Mouse (Mus musculus): ENCODE data around the gene Umodl1. TPM values are rescaled to one million over a fixed set of nuclear protein-coding genes. Genes with fewer than 3 reads are reported as not detected.

The Umodl1 gene
- polyA plus RNA-seq, 1 experiment from 2014 or later: 0.18 TPM

DNA sequence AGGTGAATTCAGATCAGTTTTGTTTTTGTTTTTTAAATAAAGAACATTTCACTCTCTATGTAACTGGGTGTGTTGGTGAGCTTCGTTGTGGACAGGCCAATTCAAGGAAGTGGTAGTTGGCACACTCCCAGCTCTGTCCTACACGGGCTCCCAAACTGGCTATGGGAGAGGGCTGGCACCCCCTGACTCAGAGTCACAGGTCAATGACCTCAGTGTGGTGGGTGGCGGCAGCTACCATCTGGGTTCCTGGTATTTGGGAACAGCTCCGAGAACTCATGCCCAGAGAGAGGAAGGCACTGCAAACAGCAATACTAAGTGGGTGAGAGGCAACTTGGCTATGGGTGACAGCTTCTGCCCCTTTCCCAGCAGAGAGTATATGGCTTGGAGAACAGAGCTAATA lies 83.9 kb downstream of the Umodl1 start:
- 61% methylated on average over 4 of the region's 4 CpGs for WGBS
- Histone ChIP-seq H3K27ac (ENCODE audit: low read depth, low read length) (no peak overlapping the region), H3K36me3 (ENCODE audit: control insufficient read depth, insufficient read depth, low read length) (no peaks in the 10 kb centered on the region), H3K4me1 (ENCODE audit: control insufficient read depth, insufficient read depth, low read length) (no peaks in the 10 kb centered on the region), H3K4me2 (replicated peaks; ENCODE audit: low read depth, low read length) (no peak overlapping the region), H3K9me3 (ENCODE audit: control insufficient read depth, low read length) (no peaks in the 10 kb centered on the region), H3K9ac (ENCODE audit: low read depth, low read length) (no peak overlapping the region), H3K27me3 (ENCODE audit: control insufficient read depth, insufficient read depth, low read length) (no peaks in the 10 kb centered on the region), H3K4me3 (ENCODE audit: low read length) (no peak overlapping the region)
- ATAC-seq (ENCODE audit: low FRiP score, low TSS enrichment): no peak

DNA sequence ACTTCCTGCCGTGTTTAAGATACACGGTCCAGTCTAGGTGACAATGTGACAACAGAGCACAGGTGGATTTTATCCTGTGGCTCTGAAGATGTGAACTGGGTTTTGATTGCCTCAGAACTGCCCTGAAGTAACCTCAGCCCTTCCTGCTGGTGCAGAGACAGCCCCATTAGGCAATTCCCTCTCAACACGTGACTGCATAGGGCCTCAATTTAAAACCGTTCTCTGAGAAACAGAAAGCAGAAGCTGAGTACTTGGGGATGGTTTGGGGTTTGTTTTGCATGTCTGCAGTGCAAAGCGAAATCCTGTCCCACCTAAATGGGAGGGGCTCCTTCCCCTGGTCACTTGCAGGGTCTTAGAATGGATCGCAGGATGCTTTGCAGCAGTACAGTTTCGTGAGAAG lies 85.2 kb downstream of the Umodl1 start:
- no peak for ATAC-seq (ENCODE audit: low FRiP score, low TSS enrichment)
- H3K36me3 ChIP-seq (ENCODE audit: control insufficient read depth, insufficient read depth, low read length): no peaks in the 10 kb centered on the region
- 53% methylated on average over 7 of the region's 7 CpGs for WGBS

DNA sequence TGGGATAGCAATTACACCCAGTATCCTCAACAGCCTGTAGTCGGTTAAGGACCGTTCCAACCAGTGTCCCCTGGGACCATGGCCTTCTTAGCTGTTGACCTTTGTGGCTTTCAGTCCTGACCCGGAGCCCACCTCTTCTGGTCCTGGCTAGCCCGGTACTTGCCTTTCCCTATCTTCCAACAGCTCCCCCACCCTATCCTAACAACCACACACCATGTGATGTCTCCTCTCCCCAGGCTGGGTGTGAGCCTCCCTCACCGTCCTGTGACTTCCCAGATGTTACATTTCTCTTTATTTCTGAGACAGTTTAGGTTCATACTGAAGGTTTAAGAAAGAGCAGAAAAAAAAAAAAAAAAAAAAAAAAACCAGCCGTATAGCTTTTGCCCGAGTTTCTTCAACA lies 86.0 kb downstream of the Umodl1 start:
- Histone ChIP-seq H3K4me3 (ENCODE audit: low read length) (no peak overlapping the region), H3K9me3 (ENCODE audit: control insufficient read depth, low read length) (no peaks in the 10 kb centered on the region), H3K27ac (ENCODE audit: low read depth, low read length) (no peak overlapping the region), H3K4me1 (ENCODE audit: control insufficient read depth, insufficient read depth, low read length) (no peaks in the 10 kb centered on the region), H3K9ac (ENCODE audit: low read depth, low read length) (no peak overlapping the region), H3K27me3 (ENCODE audit: control insufficient read depth, insufficient read depth, low read length) (no peaks in the 10 kb centered on the region), H3K4me2 (replicated peaks; ENCODE audit: low read depth, low read length) (no peak overlapping the region), H3K36me3 (ENCODE audit: control insufficient read depth, insufficient read depth, low read length) (no peaks in the 10 kb centered on the region)
- 66% methylated on average over 7 of the region's 7 CpGs for WGBS
- no peak for ATAC-seq (ENCODE audit: low FRiP score, low TSS enrichment)

More for the DNA sequence above, 85.2 kb downstream of the Umodl1 start:
- Histone ChIP-seq H3K4me3 (ENCODE audit: low read length) (no peak overlapping the region), H3K27me3 (ENCODE audit: control insufficient read depth, insufficient read depth, low read length) (no peaks in the 10 kb centered on the region), H3K9me3 (ENCODE audit: control insufficient read depth, low read length) (no peaks in the 10 kb centered on the region), H3K4me2 (replicated peaks; ENCODE audit: low read depth, low read length) (no peak overlapping the region), H3K9ac (ENCODE audit: low read depth, low read length) (no peak overlapping the region), H3K4me1 (ENCODE audit: control insufficient read depth, insufficient read depth, low read length) (no peaks in the 10 kb centered on the region), H3K27ac (ENCODE audit: low read depth, low read length) (no peak overlapping the region)

DNA sequence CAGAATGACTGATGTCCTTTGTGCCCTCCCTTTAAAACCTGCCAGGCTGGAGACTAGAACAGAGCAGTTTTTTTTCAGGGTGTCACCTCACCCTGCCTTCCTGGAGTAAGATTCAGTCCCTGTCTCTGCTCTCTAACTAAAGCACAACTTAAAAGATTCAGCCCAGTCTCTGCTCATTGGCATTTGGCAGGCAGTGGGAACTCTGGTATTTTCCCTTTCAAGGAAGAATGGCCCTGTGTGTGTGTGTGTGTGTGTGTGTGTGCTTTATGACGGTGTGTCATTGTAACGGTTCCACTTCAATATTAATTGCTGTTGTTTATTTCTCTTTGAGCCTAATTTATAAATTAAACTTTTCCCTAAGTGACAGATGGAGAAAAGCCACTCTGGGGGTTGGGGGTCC lies 88.3 kb downstream of the Umodl1 start:
- no peaks in the 10 kb centered on the region for H3K9me3 ChIP-seq (ENCODE audit: control insufficient read depth, low read length)
- H3K4me1 ChIP-seq (ENCODE audit: control insufficient read depth, insufficient read depth, low read length): no peaks in the 10 kb centered on the region
- 69% methylated on average over 2 of the region's 2 CpGs for WGBS
- H3K9ac ChIP-seq (ENCODE audit: low read depth, low read length): no peak overlapping the region
- H3K4me3 ChIP-seq (ENCODE audit: low read length): no peak overlapping the region
- H3K4me2 ChIP-seq (replicated peaks; ENCODE audit: low read depth, low read length): no peak overlapping the region
- no peak for ATAC-seq (ENCODE audit: low FRiP score, low TSS enrichment)
- no peaks in the 10 kb centered on the region for H3K36me3 ChIP-seq (ENCODE audit: control insufficient read depth, insufficient read depth, low read length)
- H3K27me3 ChIP-seq (ENCODE audit: control insufficient read depth, insufficient read depth, low read length): no peaks in the 10 kb centered on the region
- H3K27ac ChIP-seq (ENCODE audit: low read depth, low read length): no peak overlapping the region

DNA sequence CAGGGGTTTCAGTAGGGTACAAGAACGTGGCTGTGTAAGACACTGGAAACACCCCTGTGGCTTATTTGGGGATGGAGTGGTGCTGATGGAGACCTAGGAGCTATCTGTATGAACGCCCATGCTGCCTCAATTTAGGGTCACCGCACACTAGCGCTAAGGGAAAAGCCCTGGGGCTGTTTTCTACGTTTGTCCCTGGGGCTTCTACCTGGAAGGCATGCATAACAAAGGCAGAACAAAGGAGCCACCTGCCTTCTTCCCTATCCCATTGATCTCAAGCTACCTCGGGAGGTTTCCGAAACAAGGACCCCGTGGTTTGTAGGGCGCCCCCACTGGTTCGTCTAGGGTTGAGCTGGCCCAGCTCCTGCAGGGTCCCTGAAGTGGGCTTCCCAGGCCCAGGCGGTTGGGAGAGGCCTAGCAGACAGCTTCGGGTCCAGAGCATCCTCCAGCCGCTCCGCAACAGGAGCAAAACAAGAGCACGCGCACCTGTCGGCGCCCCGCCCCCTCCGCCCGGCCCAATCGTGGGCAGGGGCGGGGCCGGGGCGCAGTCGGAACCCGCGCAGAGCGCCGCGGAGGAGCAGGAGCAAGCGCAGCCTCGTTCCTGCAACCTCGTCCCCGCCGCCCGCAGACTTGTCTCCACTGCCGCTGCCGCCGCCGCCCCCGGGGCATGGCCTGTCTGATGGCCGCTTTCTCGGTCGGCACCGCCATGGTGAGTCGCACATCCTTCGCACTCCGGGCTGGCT lies 102.9 kb downstream of the Umodl1 start, which contains the start of gene Abcg1:
TSS of gene Abcg1 (plus strand) at position 525 of the 740 bp plus-strand sequence.
- Histone ChIP-seq H3K27ac (ENCODE audit: low read depth, low read length) (no peak within 1 kb of the TSS), H3K36me3 (ENCODE audit: control insufficient read depth, insufficient read depth, low read length) (no peaks in the 10 kb centered on the region), H3K9ac (ENCODE audit: low read depth, low read length) (peak within 1 kb of the TSS; percentile 34; the same call in 1 of the 2 replicates), H3K4me1 (ENCODE audit: control insufficient read depth, insufficient read depth, low read length) (peaks cover 9% of the 10 kb centered on the region), H3K4me2 (replicated peaks; ENCODE audit: low read depth, low read length) (peak within 1 kb of the TSS; percentile 54), H3K9me3 (ENCODE audit: control insufficient read depth, low read length) (peaks cover 12% of the 10 kb centered on the region; the same call in 1 of the 2 replicates), H3K27me3 (ENCODE audit: control insufficient read depth, insufficient read depth, low read length) (peaks cover 30% of the 10 kb centered on the region), H3K4me3 (ENCODE audit: low read length) (peak within 1 kb of the TSS; percentile 33)
- ATAC-seq (ENCODE audit: low FRiP score, low TSS enrichment): peak; percentile 61
- 2% methylated on average over 49 of the region's 49 CpGs for WGBS

- peaks cover 30% of the 10 kb centered on the region for H3K27me3 ChIP-seq (ENCODE audit: control insufficient read depth, insufficient read depth, low read length)
Measured at GRCm38 (mm10) chr17:31057891-31058744, 103.7 kb downstream of the Umodl1 start.

GRCm38 (mm10) chr17:31058745-31059085 lies 104.3 kb downstream of the Umodl1 start:
- Histone ChIP-seq H3K9me3 (ENCODE audit: control insufficient read depth, low read length) (peaks cover 5% of the 10 kb centered on the region; the same call in 1 of the 2 replicates), H3K4me1 (ENCODE audit: control insufficient read depth, insufficient read depth, low read length) (peaks cover 9% of the 10 kb centered on the region), H3K9ac (ENCODE audit: low read depth, low read length) (no peak overlapping the region), H3K27ac (ENCODE audit: low read depth, low read length) (no peak overlapping the region), H3K4me2 (replicated peaks; ENCODE audit: low read depth, low read length) (peak overlapping the region; percentile 54), H3K27me3 (ENCODE audit: control insufficient read depth, insufficient read depth, low read length) (peaks cover 30% of the 10 kb centered on the region), H3K36me3 (ENCODE audit: control insufficient read depth, insufficient read depth, low read length) (no peaks in the 10 kb centered on the region), H3K4me3 (ENCODE audit: low read length) (peak overlapping the region; percentile 33; the same call in 1 of the 2 replicates)
- no peak for ATAC-seq (ENCODE audit: low FRiP score, low TSS enrichment)
- 4% methylated on average over 13 of the region's 13 CpGs for WGBS

More at GRCm38 (mm10) chr17:31057891-31058744, 103.7 kb downstream of the Umodl1 start:
- 1% methylated on average over 31 of the region's 31 CpGs for WGBS
- Histone ChIP-seq H3K27ac (ENCODE audit: low read depth, low read length) (no peak overlapping the region), H3K36me3 (ENCODE audit: control insufficient read depth, insufficient read depth, low read length) (no peaks in the 10 kb centered on the region), H3K4me2 (replicated peaks; ENCODE audit: low read depth, low read length) (peak overlapping the region; percentile 54), H3K9me3 (ENCODE audit: control insufficient read depth, low read length) (peaks cover 10% of the 10 kb centered on the region; the same call in 1 of the 2 replicates), H3K4me1 (ENCODE audit: control insufficient read depth, insufficient read depth, low read length) (peaks cover 9% of the 10 kb centered on the region), H3K9ac (ENCODE audit: low read depth, low read length) (peak overlapping the region; percentile 34; the same call in 1 of the 2 replicates), H3K4me3 (ENCODE audit: low read length) (peak overlapping the region; percentile 33)
- ATAC-seq (ENCODE audit: low FRiP score, low TSS enrichment): peak; percentile 50

- H3K4me3 ChIP-seq (ENCODE audit: low read length): no peak overlapping the region
- ATAC-seq (ENCODE audit: low FRiP score, low TSS enrichment): no peak
- H3K9ac ChIP-seq (ENCODE audit: low read depth, low read length): no peak overlapping the region
- H3K36me3 ChIP-seq (ENCODE audit: control insufficient read depth, insufficient read depth, low read length): no peaks in the 10 kb centered on the region
- no peaks in the 10 kb centered on the region for H3K9me3 ChIP-seq (ENCODE audit: control insufficient read depth, low read length)
- no peak overlapping the region for H3K4me2 ChIP-seq (replicated peaks; ENCODE audit: low read depth, low read length)
- H3K27me3 ChIP-seq (ENCODE audit: control insufficient read depth, insufficient read depth, low read length): peaks cover 30% of the 10 kb centered on the region
- H3K4me1 ChIP-seq (ENCODE audit: control insufficient read depth, insufficient read depth, low read length): peaks cover 9% of the 10 kb centered on the region
- H3K27ac ChIP-seq (ENCODE audit: low read depth, low read length): no peak overlapping the region
- WGBS: 35% methylated on average over 4 of the region's 4 CpGs
Measured at GRCm38 (mm10) chr17:31060196-31060587, 105.8 kb downstream of the Umodl1 start.
